Mouse (Mus musculus) retina, embryonic 14.5 days (tissue): ENCODE results near the gene Kbtbd8.

Experiments
- DNase-seq: peaks from one replicate; pipeline ENCODE4 v3.0.0-alpha.2; 2015; ENCODE audit warnings: low spot score

Kbtbd8 gene

GRCm38 (mm10) chr6:95174311-95175143 is 57.5 kb downstream of the Kbtbd8 start:
- DNase-seq = no peak
